ENCODE assay signal across 20 mouse cellular contexts in genomic region chr9:22443157-22443556, GRCm38 (mm10). TPM values are rescaled to one million over a fixed set of nuclear protein-coding genes. Genes with fewer than 3 reads are reported as not detected.
"Had no signal": no experiment of that assay in that cellular context is flagged by ENCODE, and none has a peak within 500 bp of the region (broad histone marks: within the 10 kb centered on the region; RNA-seq: fewer than 3 reads in every experiment).

No protein-coding gene starts in this region.

- H3K27ac ChIP-seq: limb, embryonic 15.5 days; midbrain, embryonic 13.5 days had no signal

- H3K4me1 ChIP-seq: limb, embryonic 15.5 days; midbrain, embryonic 13.5 days had no signal

- H3K27me3 ChIP-seq: limb, embryonic 15.5 days; midbrain, embryonic 13.5 days had no signal

- H3K4me3 ChIP-seq: limb, embryonic 15.5 days; midbrain, embryonic 13.5 days had no signal

- H3K9me3 ChIP-seq: limb, embryonic 15.5 days had no signal

- ATAC-seq: intestine, embryonic 16.5 days; midbrain, embryonic 13.5 days had no signal

- H3K9ac ChIP-seq: limb, embryonic 15.5 days; midbrain, embryonic 13.5 days had no signal

- DNase-seq: kidney, adult 8-10 months; kidney, postnatal 25 days; layer of hippocampus, adult 9-11 months; layer of hippocampus, postnatal 36 days; lung, adult 18-20 months; right cerebral cortex, adult 18-20 months; right cerebral cortex, postnatal 25 days; thymus, adult 18-20 months; thymus, postnatal 14 days had no signal

- H3K4me2 ChIP-seq: limb, embryonic 15.5 days; midbrain, embryonic 13.5 days had no signal

RNA-seq across cellular contexts. Expression of gene Gm17545, which starts 10.9 kb away (rescaled TPM):
- total RNA-seq: layer of hippocampus, postnatal 36 days; left cerebral cortex, adult 8-10 months; left cerebral cortex, postnatal 25 days; megakaryocyte-erythroid progenitor cell, adult 5-6 weeks; midbrain, postnatal 0 days had no signal
- polyA plus RNA-seq: intestine, embryonic 16.5 days; kidney, embryonic 16.5 days; limb, embryonic 11.5 days; limb, embryonic 15.5 days; midbrain, embryonic 13.5 days; midbrain, postnatal 0 days; neural tube, embryonic 14.5 days; stomach, embryonic 14.5 days had no signal
